Mouse (Mus musculus) hindbrain, postnatal 0 days (tissue): ENCODE results near the gene Zbtb32. TPM values are rescaled to one million over a fixed set of nuclear protein-coding genes. Genes with fewer than 3 reads are reported as not detected.

Source experiments
- ATAC-seq: fragments of 200-750 bp; cut with Nextera tagmentation; 2 replicates; pipeline ENCODE4 v1.8.0; 2017; ENCODE audit warnings: mild to moderate bottlenecking, moderate TSS enrichment, moderate library complexity
- DNase-seq: peaks from one replicate; pipeline ENCODE4 v3.0.0-alpha.2; 2015; ENCODE audit warnings: low spot score
- H3K27ac ChIP-seq: fragments of 300-500 bp; sonication (generic); 2 replicates; pipeline ENCODE4 v1.5.1; 2014; ENCODE audit warnings: mild to moderate bottlenecking
- H3K27me3 ChIP-seq: fragments of 300-500 bp; sonication (generic); 2 replicates; pipeline ENCODE4 v1.6.1; 2014; ENCODE audit warnings: low read length, mixed read lengths; ENCODE audit not compliant: insufficient read depth
- H3K36me3 ChIP-seq: fragments of 300-500 bp; sonication (generic); 2 replicates; pipeline ENCODE4 v1.6.1; 2014; ENCODE audit warnings: low read length, mixed read lengths; ENCODE audit not compliant: insufficient read depth
- H3K4me1 ChIP-seq: fragments of 300-500 bp; sonication (generic); 2 replicates; pipeline ENCODE4 v1.6.1; 2014; ENCODE audit warnings: antibody characterized with exemption, low read length, mixed read lengths; ENCODE audit not compliant: insufficient read depth
- H3K4me2 ChIP-seq: fragments of 300-500 bp; sonication (generic); 2 replicates; pipeline ENCODE4 v1.6.1; 2014; ENCODE audit warnings: low read depth, mild to moderate bottlenecking, low read length, moderate library complexity, mixed read lengths
- H3K4me3 ChIP-seq: fragments of 300-500 bp; sonication (generic); 2 replicates; pipeline ENCODE4 v1.5.1; 2014; ENCODE audit warnings: low read length
- H3K9ac ChIP-seq: fragments of 300-500 bp; sonication (generic); replicated peaks from 2 replicates; pipeline ENCODE4 v1.6.1; 2014; ENCODE audit warnings: mild to moderate bottlenecking, low read length, moderate library complexity, mixed read lengths
- H3K9me3 ChIP-seq: fragments of 300-500 bp; sonication (generic); 2 replicates; pipeline ENCODE4 v1.6.1; 2016; ENCODE audit warnings: low read length, mixed read lengths
- CTCF ChIP-seq: IDR thresholded peaks from 2 replicates; pipeline ENCODE4 v1.5.1; 2016; ENCODE audit warnings: antibody characterized with exemption, control low read depth, low read depth
- WGBS: fragments of 180-500 bp; shearing (Covaris S2); extraction: QIAGEN DNeasy Blood & Tissue Kit; methylation state at CpG from one replicate; pipeline ENCODE4 v1.1.7; 2014; 5-methylcytosine and 5-hydroxymethylcytosine counted together
- polyA plus RNA-seq: library from polyadenylated mRNA; unstranded; fragments of >200 nt; fragmentation: Nextera tagmentation; extraction: Ambion mirVana; gene quantifications from 2 replicates; pipeline ENCODE4 v1.2.1, GENCODE M21; 2015
- total RNA-seq: library from RNA; depleted of rRNA; stranded (reverse); fragments of >200 nt; gene quantifications from 2 replicates; pipeline ENCODE4 v1.2.3, GENCODE M21; 2014

Gene Zbtb32
- total and polyA plus RNA-seq, 2 experiments from 2014 or later, result 0.18 TPM; not detected in 1

DNA sequence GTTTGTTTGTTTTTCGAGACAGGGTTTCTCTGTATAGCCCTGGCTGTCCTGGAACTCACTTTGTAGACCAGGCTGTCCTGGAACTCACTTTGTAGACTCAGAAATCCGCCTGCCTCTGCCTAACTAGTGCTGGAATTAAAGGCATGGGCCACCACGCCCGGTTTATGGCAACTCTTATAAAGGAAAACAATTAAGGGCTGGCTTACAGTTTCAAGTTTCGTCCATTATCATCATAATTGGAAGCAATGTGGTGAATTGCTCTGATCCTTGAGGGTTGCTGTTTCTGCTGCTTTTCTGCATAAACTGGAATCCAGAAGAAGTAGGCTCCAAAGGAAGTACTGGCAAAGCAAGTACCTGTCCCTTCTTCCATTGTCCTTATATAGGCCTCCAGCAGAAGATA is 27.9 kb upstream of the Zbtb32 start:
- Histone ChIP-seq H3K27me3 (peaks cover 7% of the 10 kb centered on the region; the same call in 1 of the 2 replicates), H3K9ac (no peak overlapping the region), H3K36me3 (peaks cover 10% of the 10 kb centered on the region; the same call in 1 of the 2 replicates), H3K4me2 (peak overlapping the region; percentile 89; the same call in 1 of the 2 replicates), H3K27ac (no peak overlapping the region), H3K4me3 (no peak overlapping the region), H3K4me1 (no peaks in the 10 kb centered on the region; the same call in 1 of the 2 replicates), H3K9me3 (no peaks in the 10 kb centered on the region)
- ATAC-seq (no peak), DNase-seq (no peak)
- no peak for TF ChIP-seq CTCF
- WGBS, result 87% methylated on average over 5 of the region's 5 CpGs

DNA sequence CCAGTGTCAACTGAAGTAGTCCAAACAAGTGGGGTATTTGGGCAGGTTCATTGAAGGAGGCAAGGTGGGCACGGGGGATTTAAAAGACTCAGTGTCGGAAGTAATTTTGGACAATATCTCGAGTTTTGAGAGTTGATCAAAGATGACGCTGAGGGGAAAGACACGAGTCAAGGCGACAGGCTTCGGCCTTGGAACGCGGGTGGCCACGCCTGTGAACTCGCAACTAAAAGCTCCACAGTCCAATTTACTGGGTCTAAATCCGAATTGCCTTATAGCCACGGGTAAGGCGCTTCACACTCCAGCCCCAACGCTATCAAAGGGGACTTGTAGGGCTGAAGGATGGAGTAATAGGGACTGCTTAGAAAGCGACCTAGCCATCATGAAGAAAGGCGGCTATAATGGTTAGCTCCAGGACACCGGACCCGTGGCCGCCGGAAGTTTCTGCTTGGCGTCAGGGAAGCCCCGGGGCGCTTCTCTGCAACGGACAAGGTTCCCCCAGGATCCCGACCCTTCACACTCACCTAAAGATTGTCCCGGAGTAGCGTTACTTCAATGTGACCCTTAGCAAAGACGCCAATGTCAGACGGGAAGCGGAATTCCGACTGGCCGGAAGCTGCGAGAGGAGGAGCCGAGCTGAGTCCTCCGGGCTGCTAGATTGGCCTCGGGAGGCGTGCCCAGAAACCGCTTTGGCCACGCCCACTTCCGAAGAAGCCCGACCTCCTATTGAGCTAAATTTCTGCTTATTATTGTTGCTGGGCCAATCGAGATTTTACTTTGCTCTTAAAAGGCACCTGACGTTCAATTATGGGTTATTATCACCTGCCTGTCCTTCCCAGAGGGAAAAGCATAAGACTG is 27.0 kb upstream of the Zbtb32 start, which contains the start of gene Cox6b1:
Gene Cox6b1 (minus strand): TSS at position 622 of the 855 bp plus-strand sequence.
- no peak for TF ChIP-seq CTCF
- peak; percentile 95 for ATAC-seq
- Histone ChIP-seq H3K4me3 (peak within 1 kb of the TSS; percentile 87), H3K4me2 (peak within 1 kb of the TSS; percentile 89), H3K9ac (peak within 1 kb of the TSS; percentile 83), H3K36me3 (peaks cover 10% of the 10 kb centered on the region; the same call in 1 of the 2 replicates), H3K27me3 (peaks cover 7% of the 10 kb centered on the region; the same call in 1 of the 2 replicates), H3K4me1 (no peaks in the 10 kb centered on the region; the same call in 1 of the 2 replicates), H3K27ac (peak within 1 kb of the TSS; percentile 74), H3K9me3 (no peaks in the 10 kb centered on the region)
- WGBS, result 2% methylated on average over 44 of the region's 44 CpGs
- DNase-seq, result peak; percentile 96

- ATAC-seq (no peak), DNase-seq (peak; percentile 35)
- H3K4me1 ChIP-seq, result no peaks in the 10 kb centered on the region
- no peaks in the 10 kb centered on the region for H3K27me3 ChIP-seq
- no peak overlapping the region for H3K9ac ChIP-seq
- H3K9me3 ChIP-seq, result no peaks in the 10 kb centered on the region
- H3K27ac ChIP-seq, result no peak overlapping the region
- no peak overlapping the region for H3K4me3 ChIP-seq
- TF ChIP-seq CTCF, result peak; percentile 65
- H3K36me3 ChIP-seq, result peaks cover 25% of the 10 kb centered on the region; the same call in 1 of the 2 replicates
- H3K4me2 ChIP-seq, result no peak overlapping the region
- WGBS, result 88% methylated on average over 3 of the region's 3 CpGs
Measured at GRCm38 (mm10) chr7:30619202-30619601, 20.5 kb upstream of the Zbtb32 start.

DNA sequence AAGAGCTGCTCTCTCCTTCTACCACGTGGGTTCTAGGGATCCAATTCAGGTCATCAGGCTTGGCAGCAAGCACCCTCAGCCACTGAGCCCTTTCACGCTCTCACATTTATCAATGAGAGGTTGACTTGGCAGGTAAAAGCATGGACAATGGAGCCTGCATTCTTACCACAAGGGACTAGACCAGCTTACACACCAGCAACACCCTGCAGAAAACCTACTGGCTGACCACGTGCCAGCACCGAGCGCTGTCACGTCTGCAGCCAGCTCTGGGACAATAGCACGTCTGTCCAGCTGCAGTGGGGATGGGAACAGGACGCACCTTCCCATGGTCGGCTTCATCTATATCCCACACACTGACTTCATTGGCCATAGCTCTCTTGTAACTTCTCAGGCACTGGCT is 19.9 kb upstream of the Zbtb32 start:
- WGBS, result 92% methylated on average over 9 of the region's 9 CpGs
- peaks cover 25% of the 10 kb centered on the region; the same call in 1 of the 2 replicates for H3K36me3 ChIP-seq
- no peak for ATAC-seq
- no peaks in the 10 kb centered on the region for H3K4me1 ChIP-seq
- no peak overlapping the region for H3K4me2 ChIP-seq
- no peak for TF ChIP-seq CTCF
- no peak overlapping the region for H3K27ac ChIP-seq
- no peaks in the 10 kb centered on the region for H3K9me3 ChIP-seq
- H3K27me3 ChIP-seq, result no peaks in the 10 kb centered on the region
- no peak overlapping the region for H3K4me3 ChIP-seq
- no peak overlapping the region for H3K9ac ChIP-seq
- DNase-seq, result no peak

DNA sequence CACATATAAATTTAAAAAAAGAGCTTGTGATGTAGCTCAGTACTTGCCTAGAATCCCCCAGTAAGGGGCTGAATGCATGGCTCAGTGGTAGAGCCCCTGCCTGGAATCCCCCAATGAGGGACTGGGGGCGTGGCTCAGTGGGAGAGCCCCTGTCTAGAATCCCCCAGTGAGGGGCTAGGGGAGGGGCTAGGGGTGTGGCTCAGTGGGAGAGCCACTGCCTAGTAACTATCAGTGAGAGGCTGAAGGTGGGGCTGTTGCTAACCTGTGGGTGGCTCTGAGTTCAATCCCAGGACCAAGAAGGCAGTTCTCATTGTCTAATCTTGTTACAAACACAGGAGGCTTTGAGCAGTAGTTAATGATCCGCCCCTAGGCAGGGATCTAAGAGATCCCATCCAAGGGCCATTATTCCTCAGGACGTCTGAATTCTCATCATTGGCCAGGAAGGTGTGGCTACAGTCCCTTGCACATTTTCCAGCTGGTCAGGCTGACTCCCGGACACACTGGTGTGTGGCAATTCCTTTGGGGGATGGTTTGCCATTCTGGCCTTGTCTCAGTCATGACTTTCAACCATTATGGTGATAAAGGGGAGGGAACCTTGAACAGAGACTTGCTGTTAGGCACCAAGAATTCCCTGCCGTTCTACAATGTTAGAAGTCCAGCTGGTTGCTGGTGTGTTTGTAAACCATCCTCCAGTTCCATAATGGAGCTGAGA is 16.5 kb upstream of the Zbtb32 start:
- Histone ChIP-seq H3K4me1 (no peaks in the 10 kb centered on the region), H3K4me2 (no peak overlapping the region), H3K27ac (no peak overlapping the region), H3K4me3 (no peak overlapping the region), H3K9ac (no peak overlapping the region), H3K27me3 (no peaks in the 10 kb centered on the region), H3K9me3 (no peaks in the 10 kb centered on the region), H3K36me3 (peaks cover 15% of the 10 kb centered on the region; the same call in 1 of the 2 replicates)
- no peak for DNase-seq
- peak; percentile 59; the same call in 1 of the 2 replicates for ATAC-seq
- WGBS, result 46% methylated on average over 5 of the region's 5 CpGs
- no peak for TF ChIP-seq CTCF

DNA sequence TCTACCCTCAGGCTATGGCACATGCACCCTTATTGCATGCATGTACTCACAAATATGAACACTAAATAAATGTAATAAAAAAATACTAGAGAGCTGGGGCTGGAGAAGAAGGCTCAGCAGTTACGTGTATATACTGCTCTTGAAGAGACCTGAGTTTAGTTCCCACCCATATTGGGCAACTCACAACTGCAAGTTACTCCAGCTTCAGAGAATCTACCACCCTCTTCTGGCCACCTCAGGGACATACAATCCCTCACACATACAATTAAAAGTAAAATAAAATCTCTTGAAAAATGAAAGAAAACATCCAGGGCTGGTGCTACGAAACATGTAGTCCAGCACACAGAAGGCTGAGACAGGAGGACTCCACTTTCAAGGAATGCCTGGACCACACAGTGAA is 15.7 kb upstream of the Zbtb32 start:
- no peaks in the 10 kb centered on the region for H3K27me3 ChIP-seq
- H3K9ac ChIP-seq, result no peak overlapping the region
- no peaks in the 10 kb centered on the region for H3K4me1 ChIP-seq
- no peak overlapping the region for H3K27ac ChIP-seq
- peaks cover 15% of the 10 kb centered on the region; the same call in 1 of the 2 replicates for H3K36me3 ChIP-seq
- H3K9me3 ChIP-seq, result no peaks in the 10 kb centered on the region
- DNase-seq, result no peak
- no peak overlapping the region for H3K4me3 ChIP-seq
- ATAC-seq, result no peak
- peak; percentile 34 for TF ChIP-seq CTCF
- H3K4me2 ChIP-seq, result no peak overlapping the region
- 85% methylated on average over 2 of the region's 2 CpGs for WGBS
